Mouse (Mus musculus): Measurements from ENCODE around the gene Gm29797. TPM values are rescaled to one million over a fixed set of nuclear protein-coding genes. Genes with fewer than 3 reads are reported as not detected.

Gene Gm29797
- under 1 TPM in 1 of 2 experiments, not detected in 1; 0.42 TPM for total RNA-seq (2021)
- long read RNA-seq, experiment 1: 0 reads
- long read RNA-seq, experiment 2: 0 reads

DNA sequence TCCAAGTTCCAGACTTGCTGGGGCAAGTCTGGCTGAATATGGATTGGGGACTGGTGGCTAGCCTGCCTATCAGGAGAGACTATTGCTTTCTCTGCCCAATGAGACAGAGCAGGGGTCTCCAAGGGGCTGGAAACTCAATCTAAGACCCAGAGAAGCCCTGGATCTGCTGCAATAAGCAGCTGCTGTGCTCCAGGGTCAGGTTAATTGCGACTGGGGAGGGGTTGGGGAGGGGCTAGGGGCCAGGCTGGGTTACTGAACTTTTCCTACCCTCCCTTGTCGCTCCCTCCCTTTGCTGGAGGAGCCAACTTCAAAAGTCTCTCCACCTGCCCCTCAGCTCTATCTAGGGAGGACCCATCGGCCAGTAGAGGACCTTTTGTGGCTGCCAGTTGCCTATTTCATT lies at the start of gene Gm29797:
Gene Gm29797, plus strand, starts transcription at position 301 of the 400 bp plus-strand sequence.
- no peak for DNase-seq (ENCODE audit: low spot score in 2 of 2)

GRCm38 (mm10) chr2:181618761-181619495 lies 37.9 kb upstream of the Gm29797 start:
- DNase-seq (ENCODE audit: low spot score in 2 of 2): no peak

- no peak for DNase-seq (ENCODE audit: low spot score in 2 of 2)
Observed at GRCm38 (mm10) chr2:181623401-181623800, 33.4 kb upstream of the Gm29797 start.

DNA sequence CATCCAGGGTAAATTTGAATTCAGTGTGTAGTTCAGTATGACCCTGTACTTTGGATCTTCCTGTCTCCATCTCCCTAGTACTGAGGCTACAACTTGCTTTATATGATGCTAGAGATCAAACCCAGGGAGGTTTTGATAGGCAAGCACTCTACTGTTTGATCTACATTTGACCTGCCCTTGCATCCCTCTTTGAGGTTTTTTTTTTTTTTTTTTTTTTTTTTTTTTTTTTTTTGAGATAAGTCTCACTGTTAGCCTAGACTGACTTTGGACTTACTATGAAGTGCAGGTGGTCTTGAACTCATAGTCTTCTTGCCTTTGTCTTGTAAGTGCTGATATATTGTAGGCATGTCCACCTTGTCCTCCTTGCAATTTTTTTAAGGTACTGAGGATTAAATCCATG lies 28.4 kb upstream of the Gm29797 start:
- DNase-seq (ENCODE audit: low spot score in 2 of 2): no peak

- no peak for DNase-seq (ENCODE audit: low spot score in 2 of 2)
Observed at GRCm38 (mm10) chr2:181632624-181633023, 24.2 kb upstream of the Gm29797 start.

GRCm38 (mm10) chr2:181635865-181636264 lies 21.0 kb upstream of the Gm29797 start:
- DNase-seq (ENCODE audit: low spot score in 2 of 2): no peak

DNA sequence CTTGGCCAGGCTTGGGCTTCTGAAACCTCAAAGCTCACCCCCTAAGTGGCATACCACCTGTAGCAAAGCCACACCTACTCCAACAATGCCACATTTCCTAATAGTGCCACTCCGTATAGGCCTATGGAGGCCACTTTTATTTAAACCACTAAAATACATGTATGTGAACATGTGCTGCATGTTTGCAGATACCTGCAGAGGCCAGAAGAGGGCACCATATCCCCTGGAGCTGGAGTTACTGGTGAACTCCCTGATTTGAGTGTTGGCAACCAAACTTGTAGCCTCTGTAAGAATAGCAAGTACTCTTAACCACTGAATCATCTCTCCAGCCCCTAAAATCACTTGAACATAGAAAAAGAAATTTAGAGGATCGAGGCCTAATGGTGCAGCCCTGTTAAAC lies 12.5 kb upstream of the Gm29797 start:
- DNase-seq (ENCODE audit: low spot score in 2 of 2): peak in 1 of 2 experiments; percentile 23

DNA sequence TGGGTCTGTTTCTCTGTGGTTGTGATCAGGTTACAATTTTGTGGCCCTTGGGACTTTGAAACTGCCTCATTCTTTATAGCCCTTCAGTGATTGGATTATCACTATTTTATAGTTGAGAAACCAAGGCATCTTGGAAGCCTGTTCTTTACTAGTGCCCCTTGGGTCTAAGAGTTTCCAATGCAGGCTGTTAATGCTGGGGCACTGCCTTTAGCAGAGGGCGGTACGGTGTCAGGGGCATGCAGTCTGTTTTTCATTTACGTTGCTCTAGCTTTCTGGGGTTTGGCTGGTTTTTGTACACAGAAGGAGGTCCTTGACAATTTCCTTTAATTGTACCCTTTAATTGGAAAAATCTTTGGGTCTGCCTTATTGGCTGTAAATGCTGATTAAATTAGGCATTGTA lies 11.2 kb upstream of the Gm29797 start:
- no peak for DNase-seq (ENCODE audit: low spot score in 2 of 2)

DNA sequence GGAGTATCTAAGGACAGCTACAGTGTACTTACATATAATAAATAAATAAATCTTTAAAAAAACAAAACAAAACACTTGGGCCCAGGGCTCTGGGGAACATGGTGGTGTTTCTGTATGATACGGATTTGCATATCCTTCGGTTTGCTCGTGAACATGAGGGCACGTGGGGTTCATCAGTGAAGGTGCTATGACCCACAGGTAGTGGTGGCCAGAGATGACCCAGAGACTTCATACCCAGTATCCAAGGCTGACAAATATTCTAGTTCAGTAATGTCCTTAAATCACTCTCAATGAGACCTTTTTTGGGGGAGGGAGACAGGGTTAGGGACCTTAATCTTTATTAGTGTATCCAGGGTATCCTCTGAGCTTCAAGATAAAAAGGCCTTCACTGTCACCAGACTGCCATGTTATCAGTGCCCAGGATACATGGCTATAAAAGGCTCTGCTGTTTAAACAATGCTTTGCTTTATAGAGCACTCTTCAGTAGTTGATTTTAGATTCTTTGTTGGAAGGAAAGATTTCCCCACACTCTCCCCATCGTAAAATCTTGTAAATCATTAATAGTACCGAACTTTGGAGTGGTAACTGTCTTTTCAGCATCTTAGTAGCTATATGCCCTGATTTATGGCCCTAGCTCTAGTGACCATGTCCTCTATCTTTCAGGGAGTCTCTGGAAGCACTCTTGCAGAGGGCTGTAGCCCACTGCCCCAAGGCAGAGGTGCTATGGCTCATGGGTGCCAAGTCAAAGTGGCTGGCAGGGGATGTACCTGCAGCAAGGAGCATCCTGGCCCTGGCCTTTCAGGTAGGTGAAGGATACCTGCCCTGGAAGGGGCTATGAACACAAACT lies 10.0 kb upstream of the Gm29797 start:
- no peak for DNase-seq (ENCODE audit: low spot score in 2 of 2)

DNA sequence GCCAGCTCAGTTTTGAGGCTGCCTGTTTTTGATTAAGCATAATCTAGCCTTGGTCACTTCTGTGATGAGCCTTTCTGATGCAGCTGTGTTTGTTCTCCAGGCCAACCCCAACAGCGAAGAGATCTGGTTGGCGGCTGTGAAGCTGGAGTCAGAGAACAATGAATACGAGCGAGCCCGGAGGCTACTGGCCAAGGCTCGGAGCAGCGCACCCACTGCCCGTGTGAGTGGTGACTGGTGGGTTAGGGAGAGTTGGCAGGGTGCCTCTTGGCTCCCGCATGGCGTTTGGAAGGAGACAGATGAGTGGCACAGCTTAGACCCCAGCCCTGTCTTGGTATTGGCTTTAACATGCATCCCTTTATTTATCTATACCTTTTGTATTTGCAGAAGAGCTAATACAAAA lies 7.9 kb upstream of the Gm29797 start:
- DNase-seq (ENCODE audit: low spot score in 2 of 2): no peak

- DNase-seq (ENCODE audit: low spot score in 2 of 2): no peak
Observed at GRCm38 (mm10) chr2:181653065-181653464, 3.8 kb upstream of the Gm29797 start.

DNA sequence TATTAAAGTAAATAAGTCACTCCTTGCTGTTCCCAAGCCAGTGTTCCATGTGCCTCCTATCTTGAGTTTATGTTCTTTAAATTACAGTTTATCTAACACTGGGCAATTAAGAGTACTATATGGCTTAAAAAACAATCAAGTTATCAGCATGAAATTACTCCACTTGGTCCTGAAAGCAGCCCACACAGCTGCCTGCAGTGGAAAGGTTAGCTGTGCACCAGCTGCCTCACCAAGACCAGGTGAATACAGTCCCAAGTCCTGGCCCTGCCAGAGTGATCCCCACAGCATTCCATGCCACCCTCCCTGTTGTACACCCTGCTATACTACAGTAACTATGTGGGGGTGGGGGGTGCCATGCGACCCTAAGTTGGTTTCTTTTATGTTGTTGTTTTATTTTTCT lies 3.3 kb upstream of the Gm29797 start:
- no peak for DNase-seq (ENCODE audit: low spot score in 2 of 2)

- no peak for DNase-seq (ENCODE audit: low spot score in 2 of 2)
Observed at GRCm38 (mm10) chr2:181657441-181657840, 607 bp downstream of the Gm29797 start.

DNA sequence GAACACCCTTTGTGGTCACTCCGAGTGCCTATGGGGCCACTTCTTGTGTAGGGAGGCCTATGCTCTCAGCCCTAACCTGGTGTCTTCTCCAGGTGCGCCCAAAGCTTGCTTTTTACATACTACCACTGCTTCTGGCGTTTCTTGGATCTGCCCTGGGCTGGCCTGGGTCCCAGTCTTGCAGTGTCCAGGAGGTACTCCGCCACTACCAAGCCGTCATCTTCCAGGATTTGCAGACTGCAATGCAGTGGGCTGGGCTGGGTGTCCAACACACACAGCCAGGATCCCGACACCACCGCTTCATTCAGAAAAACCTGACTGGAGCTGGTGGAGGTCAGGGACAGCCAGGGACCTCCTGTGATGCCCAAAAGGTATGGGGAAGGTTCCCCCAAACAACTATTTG lies 1.7 kb downstream of the Gm29797 start:
- no peak for DNase-seq (ENCODE audit: low spot score in 2 of 2)

GRCm38 (mm10) chr2:181658930-181659555 lies 2.2 kb downstream of the Gm29797 start:
- peak; percentile 52 to 65 for DNase-seq (ENCODE audit: low spot score in 2 of 2)

DNA sequence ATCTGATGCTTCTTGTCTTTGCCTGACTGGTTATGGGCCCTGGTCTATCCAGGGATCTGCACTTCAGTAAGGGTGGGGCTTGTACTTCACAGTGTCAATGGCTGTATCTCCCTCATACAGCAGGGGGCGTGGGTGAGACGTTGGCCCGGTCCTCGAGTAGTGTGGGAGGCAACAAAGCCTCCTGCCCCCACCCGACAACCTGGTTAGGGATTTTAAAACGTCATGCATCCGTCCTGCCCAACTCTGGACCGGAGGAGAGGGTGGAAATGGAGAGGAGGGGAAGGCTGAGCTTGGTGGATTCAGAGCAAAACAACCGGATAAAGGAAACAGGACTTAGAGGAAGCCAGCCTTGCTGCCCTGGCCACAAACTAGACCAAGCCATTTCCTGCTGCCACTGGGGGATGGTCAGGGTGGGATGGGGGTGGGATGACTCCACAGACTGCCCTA lies 2.8 kb downstream of the Gm29797 start:
- peak; percentile 73 to 81 for DNase-seq (ENCODE audit: low spot score in 2 of 2)

DNA sequence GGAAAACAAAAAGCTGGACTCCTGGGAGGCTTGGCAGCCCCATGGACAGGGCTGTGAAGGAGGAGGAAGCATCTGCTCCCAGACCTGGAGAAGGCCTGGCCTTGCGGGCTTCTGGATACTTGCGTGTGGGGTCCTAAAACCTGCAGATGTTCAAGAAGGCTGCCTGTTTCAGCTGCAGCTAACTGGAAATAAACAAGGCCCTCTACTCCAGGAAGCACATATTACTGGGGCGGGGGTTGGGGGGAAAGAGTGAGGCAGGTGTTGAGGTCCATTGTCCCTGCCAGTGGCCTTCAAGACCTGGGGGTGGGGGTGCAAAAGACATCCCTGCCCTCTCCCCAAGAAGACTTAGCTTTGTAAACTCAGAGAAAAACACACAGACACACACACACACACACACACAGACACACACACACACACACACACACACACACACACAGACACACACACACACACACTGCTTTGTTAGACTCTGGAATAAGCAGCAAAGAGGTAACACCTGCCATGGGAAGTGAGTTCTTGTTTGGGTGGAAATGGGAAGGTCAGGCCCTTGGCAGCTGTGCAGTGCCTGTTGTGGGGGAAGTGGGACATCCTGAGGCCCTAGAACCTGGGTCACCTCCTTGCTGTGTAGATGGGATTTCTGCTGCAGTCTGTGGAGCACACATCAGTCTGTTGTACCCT lies 5.9 kb downstream of the Gm29797 start:
- no peak for DNase-seq (ENCODE audit: low spot score in 2 of 2)

DNA sequence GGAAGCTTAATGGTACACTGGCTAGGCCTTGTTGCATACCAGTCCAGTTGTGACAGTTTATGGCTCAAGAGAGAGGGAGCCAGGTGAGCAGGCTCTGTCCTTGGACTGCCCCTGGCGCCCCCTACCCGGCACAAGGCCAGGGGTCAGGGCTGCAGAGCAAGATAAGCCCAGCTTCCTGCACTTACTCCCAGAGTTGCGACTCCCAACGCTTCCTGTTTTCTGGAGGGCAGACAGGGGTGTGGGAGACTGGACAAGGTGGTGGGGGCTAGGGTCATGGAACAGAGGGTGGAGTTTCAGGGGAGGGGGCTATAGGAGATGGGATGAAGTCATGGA lies 6.4 kb downstream of the Gm29797 start:
- peak; percentile 37 to 65 for DNase-seq (ENCODE audit: low spot score in 2 of 2)

- peak in 1 of 2 experiments; percentile 22 for DNase-seq (ENCODE audit: low spot score in 2 of 2)
Observed at GRCm38 (mm10) chr2:181670285-181670912, 13.6 kb downstream of the Gm29797 start.

DNA sequence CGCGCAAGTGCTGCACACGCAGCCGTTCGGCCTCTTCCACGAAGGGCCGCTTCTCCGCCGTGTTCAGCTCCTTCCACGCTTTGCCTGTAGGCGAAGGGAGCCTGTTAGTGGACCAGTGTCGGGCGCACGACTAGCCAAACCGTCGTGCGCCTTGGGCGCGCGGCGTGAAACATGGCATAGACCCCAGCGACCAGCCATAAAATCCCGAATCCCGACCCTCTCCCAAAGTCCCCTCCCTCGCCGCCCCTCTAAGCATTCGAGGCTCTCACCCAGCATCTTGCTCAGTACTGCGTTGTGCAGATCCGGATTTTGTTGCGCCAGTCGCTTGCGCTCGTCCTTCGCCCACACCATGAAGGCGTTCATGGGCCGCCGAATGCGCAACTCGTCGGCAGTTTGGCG lies 14.1 kb downstream of the Gm29797 start:
- no peak for DNase-seq (ENCODE audit: low spot score in 2 of 2)

DNA sequence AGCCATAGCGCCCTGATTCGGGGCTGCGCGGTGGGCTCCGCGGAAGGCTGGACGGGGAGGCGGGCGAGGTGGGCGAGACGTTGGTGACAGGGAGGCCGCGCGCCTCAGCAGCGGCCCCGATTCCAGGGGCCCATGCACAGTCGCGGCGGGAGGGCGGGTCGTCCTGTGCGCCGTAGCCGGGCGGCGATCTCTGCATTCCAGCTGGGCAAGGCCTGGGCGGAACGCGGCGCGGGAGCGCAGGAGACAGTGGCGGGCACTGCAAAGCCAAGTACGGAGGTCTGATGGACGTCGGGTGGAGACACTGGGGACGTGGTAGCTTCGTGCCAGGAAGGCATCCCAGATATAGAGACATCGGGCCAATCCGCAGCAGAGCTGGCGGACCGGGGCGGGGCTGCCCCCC lies 14.5 kb downstream of the Gm29797 start, which contains the start of gene Sox18:
Gene Sox18, minus strand, starts transcription at position 315 of the 400 bp plus-strand sequence.
- DNase-seq (ENCODE audit: low spot score in 2 of 2): peak; percentile 41 to 68

All from adrenal gland, adult 18-20 months (tissue).